Mouse (Mus musculus): ENCODE measurements around the gene Cdhr5. TPM values are rescaled to one million over a fixed set of nuclear protein-coding genes. Genes with fewer than 3 reads are reported as not detected.
A peak's percentile ranks its signal among the peaks of the same experiment; 100 is the strongest.

Cdhr5 gene
- polyA plus RNA-seq, 1 experiment = 0.07 TPM

- Histone ChIP-seq H3K4me3 (peak overlapping the region; percentile 53), H3K4me2 (ENCODE audit: low read depth) (peak overlapping the region; percentile 83), H3ac (ENCODE audit: control insufficient read depth, insufficient read length) (no peak overlapping the region), H3K36me3 (ENCODE audit: control insufficient read depth, insufficient read depth) (no peaks in the 10 kb centered on the region), H3K27me3 (ENCODE audit: control insufficient read depth, insufficient read depth, insufficient read length) (no peaks in the 10 kb centered on the region), H3K79me2 (ENCODE audit: control insufficient read depth, insufficient read depth) (peaks cover 12% of the 10 kb centered on the region)
- TF ChIP-seq MYOG (IDR thresholded peaks at IDR 0.05; ENCODE audit: control insufficient read depth in 1 of 3, insufficient read depth in 1 of 3, insufficient read length in 2 of 3, low read depth in 2 of 3) (no peak), CEBPB (IDR thresholded peaks at IDR 0.05; ENCODE audit: insufficient read depth, poor library complexity, severe bottlenecking) (no peak), TCF3 (IDR thresholded peaks at IDR 0.05; ENCODE audit: insufficient read length, low read depth) (no peak), REST (IDR thresholded peaks at IDR 0.05; ENCODE audit: insufficient read depth, insufficient read length) (no peak), USF1 (IDR thresholded peaks at IDR 0.05; ENCODE audit: low read depth) (no peak), POLR2A (IDR thresholded peaks at IDR 0.05; ENCODE audit: insufficient read length, low read depth) (no peak), MYOD1 (IDR thresholded peaks at IDR 0.05; ENCODE audit: control insufficient read depth in 1 of 3, insufficient read length in 2 of 3, low read depth in 2 of 3) (no peak), TCF12 (IDR thresholded peaks at IDR 0.05; ENCODE audit: insufficient read depth, poor library complexity, severe bottlenecking) (no peak), POLR2AphosphoS2 (IDR thresholded peaks at IDR 0.05; ENCODE audit: insufficient read length, low read depth) (no peak)
Measured at GRCm38 (mm10) chr7:141222696-141223215, 53.8 kb downstream of the Cdhr5 start.

- peak overlapping the region; percentile 53 for H3K4me3 ChIP-seq
- TF ChIP-seq POLR2A (IDR thresholded peaks at IDR 0.05; ENCODE audit: insufficient read length, low read depth) (peak; percentile 62), SRF (IDR thresholded peaks at IDR 0.05; ENCODE audit: control insufficient read depth, insufficient read length, low read depth) (no peak), TCF3 (IDR thresholded peaks at IDR 0.05; ENCODE audit: insufficient read length, low read depth) (no peak), MYOD1 (IDR thresholded peaks at IDR 0.05; ENCODE audit: control insufficient read depth in 1 of 3, insufficient read length in 2 of 3, low read depth in 2 of 3) (no peak), E2F4 (IDR thresholded peaks at IDR 0.05; ENCODE audit: insufficient read depth) (no peak), MAX (IDR thresholded peaks at IDR 0.05; ENCODE audit: low read depth) (no peak), REST (IDR thresholded peaks at IDR 0.05; ENCODE audit: insufficient read depth, insufficient read length) (no peak), CEBPB (IDR thresholded peaks at IDR 0.05; ENCODE audit: insufficient read depth, poor library complexity, severe bottlenecking) (no peak), MYOG (IDR thresholded peaks at IDR 0.05; ENCODE audit: control insufficient read depth in 1 of 3, insufficient read depth in 1 of 3, insufficient read length in 2 of 3, low read depth in 2 of 3) (no peak), TCF12 (IDR thresholded peaks at IDR 0.05; ENCODE audit: insufficient read depth, poor library complexity, severe bottlenecking) (no peak), POLR2AphosphoS2 (IDR thresholded peaks at IDR 0.05; ENCODE audit: insufficient read length, low read depth) (peak; percentile 65)
- H3K36me3 ChIP-seq (ENCODE audit: control insufficient read depth, insufficient read depth) = no peaks in the 10 kb centered on the region
- no peaks in the 10 kb centered on the region for H3K27me3 ChIP-seq (ENCODE audit: control insufficient read depth, insufficient read depth, insufficient read length)
- no peak overlapping the region for H3ac ChIP-seq (ENCODE audit: control insufficient read depth, insufficient read length)
- peak overlapping the region; percentile 83 for H3K4me2 ChIP-seq (ENCODE audit: low read depth)
- peaks cover 18% of the 10 kb centered on the region for H3K79me2 ChIP-seq (ENCODE audit: control insufficient read depth, insufficient read depth)
Measured at GRCm38 (mm10) chr7:141222126-141222467, 54.5 kb downstream of the Cdhr5 start.

DNA sequence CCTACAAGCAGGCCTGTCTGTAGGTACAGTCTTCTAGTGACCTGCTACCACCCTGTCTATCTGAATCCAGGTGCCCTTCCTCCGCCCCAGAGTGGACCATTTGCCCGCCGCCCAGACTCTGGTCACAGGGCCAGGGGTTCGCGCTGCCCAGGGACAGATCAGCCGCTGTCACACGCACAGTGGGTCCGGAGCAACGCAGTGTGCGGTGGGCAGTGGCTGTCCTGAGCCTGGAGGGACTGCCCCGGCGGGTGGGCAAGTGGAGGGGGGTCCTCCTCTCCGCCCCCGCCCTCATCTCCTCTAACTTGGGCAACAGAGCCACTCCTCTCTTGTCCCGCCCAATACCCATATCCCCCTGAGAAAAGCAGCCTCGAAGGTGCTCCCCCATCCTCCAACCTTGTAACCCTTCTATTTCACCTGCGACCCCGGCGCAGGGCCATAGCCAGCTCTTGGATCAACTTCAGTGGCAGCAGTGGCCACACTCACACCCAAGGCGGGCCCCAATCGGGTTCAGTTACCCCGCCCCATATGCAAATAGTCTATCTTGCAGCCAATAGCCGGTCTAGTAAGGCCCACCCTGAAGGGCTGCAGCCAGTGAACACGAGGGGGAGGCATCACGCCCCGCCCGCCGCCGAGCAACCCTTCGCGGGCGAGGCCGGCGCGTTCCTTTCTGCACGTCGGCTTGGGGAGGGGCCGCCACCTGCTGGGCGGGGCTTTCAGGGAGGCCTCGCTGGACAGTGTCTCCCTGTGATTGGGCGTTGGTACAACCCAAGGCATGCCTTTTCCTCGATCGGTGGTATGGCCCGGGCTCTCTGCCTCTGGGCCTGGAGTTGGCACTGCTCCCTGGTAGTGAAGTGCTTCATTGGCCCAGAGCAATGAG is 55.1 kb downstream of the Cdhr5 start:
- H3ac ChIP-seq (ENCODE audit: control insufficient read depth, insufficient read length) = peak overlapping the region; percentile 16
- peaks cover 18% of the 10 kb centered on the region for H3K79me2 ChIP-seq (ENCODE audit: control insufficient read depth, insufficient read depth)
- peak overlapping the region; percentile 53 for H3K4me3 ChIP-seq
- H3K4me2 ChIP-seq (ENCODE audit: low read depth) = peak overlapping the region; percentile 85
- no peaks in the 10 kb centered on the region for H3K27me3 ChIP-seq (ENCODE audit: control insufficient read depth, insufficient read depth, insufficient read length)
- no peaks in the 10 kb centered on the region for H3K36me3 ChIP-seq (ENCODE audit: control insufficient read depth, insufficient read depth)
- TF ChIP-seq TCF12 (IDR thresholded peaks at IDR 0.05; ENCODE audit: insufficient read depth, poor library complexity, severe bottlenecking) (no peak), SRF (IDR thresholded peaks at IDR 0.05; ENCODE audit: control insufficient read depth, insufficient read length, low read depth) (peak; percentile 52), TCF3 (IDR thresholded peaks at IDR 0.05; ENCODE audit: insufficient read length, low read depth) (no peak), MYOD1 (IDR thresholded peaks at IDR 0.05; ENCODE audit: control insufficient read depth in 1 of 3, insufficient read length in 2 of 3, low read depth in 2 of 3) (peak in 2 of 3 experiments; percentile 33 to 59), MAX (IDR thresholded peaks at IDR 0.05; ENCODE audit: low read depth) (no peak), E2F4 (IDR thresholded peaks at IDR 0.05; ENCODE audit: insufficient read depth) (no peak), USF1 (IDR thresholded peaks at IDR 0.05; ENCODE audit: low read depth) (no peak), CEBPB (IDR thresholded peaks at IDR 0.05; ENCODE audit: insufficient read depth, poor library complexity, severe bottlenecking) (no peak), POLR2AphosphoS2 (IDR thresholded peaks at IDR 0.05; ENCODE audit: insufficient read length, low read depth) (peak; percentile 55), MYOG (IDR thresholded peaks at IDR 0.05; ENCODE audit: control insufficient read depth in 1 of 3, insufficient read depth in 1 of 3, insufficient read length in 2 of 3, low read depth in 2 of 3) (peak in 1 of 3 experiments; percentile 56), POLR2A (IDR thresholded peaks at IDR 0.05; ENCODE audit: insufficient read length, low read depth) (peak; percentile 41), REST (IDR thresholded peaks at IDR 0.05; ENCODE audit: insufficient read depth, insufficient read length) (no peak)

GRCm38 (mm10) chr7:141220377-141220776 is 56.2 kb downstream of the Cdhr5 start:
- Histone ChIP-seq H3K4me2 (ENCODE audit: low read depth) (peak overlapping the region; percentile 85), H3K4me3 (peak overlapping the region; percentile 53), H3K27me3 (ENCODE audit: control insufficient read depth, insufficient read depth, insufficient read length) (no peaks in the 10 kb centered on the region), H3K36me3 (ENCODE audit: control insufficient read depth, insufficient read depth) (no peaks in the 10 kb centered on the region), H3ac (ENCODE audit: control insufficient read depth, insufficient read length) (peak overlapping the region; percentile 16), H3K79me2 (ENCODE audit: control insufficient read depth, insufficient read depth) (peaks cover 18% of the 10 kb centered on the region)
- no peak for TF ChIP-seq CEBPB (IDR thresholded peaks at IDR 0.05; ENCODE audit: insufficient read depth, poor library complexity, severe bottlenecking)
- no peak for TF ChIP-seq TCF3 (IDR thresholded peaks at IDR 0.05; ENCODE audit: insufficient read length, low read depth)
- no peak for TF ChIP-seq SRF (IDR thresholded peaks at IDR 0.05; ENCODE audit: control insufficient read depth, insufficient read length, low read depth)
- no peak for TF ChIP-seq MYOD1 (IDR thresholded peaks at IDR 0.05; ENCODE audit: control insufficient read depth in 1 of 3, insufficient read length in 2 of 3, low read depth in 2 of 3)
- no peak for TF ChIP-seq MYOG (IDR thresholded peaks at IDR 0.05; ENCODE audit: control insufficient read depth in 1 of 3, insufficient read depth in 1 of 3, insufficient read length in 2 of 3, low read depth in 2 of 3)
- no peak for TF ChIP-seq POLR2AphosphoS2 (IDR thresholded peaks at IDR 0.05; ENCODE audit: insufficient read length, low read depth)
- no peak for TF ChIP-seq E2F4 (IDR thresholded peaks at IDR 0.05; ENCODE audit: insufficient read depth)

Data from myocyte (in vitro differentiated cells).